Mouse (Mus musculus): ENCODE data around the gene Adi1. TPM values are rescaled to one million over a fixed set of nuclear protein-coding genes. Genes with fewer than 3 reads are reported as not detected.

Gene Adi1
- polyA plus RNA-seq, 1 experiment from 2014 or later = 79.1 TPM

DNA sequence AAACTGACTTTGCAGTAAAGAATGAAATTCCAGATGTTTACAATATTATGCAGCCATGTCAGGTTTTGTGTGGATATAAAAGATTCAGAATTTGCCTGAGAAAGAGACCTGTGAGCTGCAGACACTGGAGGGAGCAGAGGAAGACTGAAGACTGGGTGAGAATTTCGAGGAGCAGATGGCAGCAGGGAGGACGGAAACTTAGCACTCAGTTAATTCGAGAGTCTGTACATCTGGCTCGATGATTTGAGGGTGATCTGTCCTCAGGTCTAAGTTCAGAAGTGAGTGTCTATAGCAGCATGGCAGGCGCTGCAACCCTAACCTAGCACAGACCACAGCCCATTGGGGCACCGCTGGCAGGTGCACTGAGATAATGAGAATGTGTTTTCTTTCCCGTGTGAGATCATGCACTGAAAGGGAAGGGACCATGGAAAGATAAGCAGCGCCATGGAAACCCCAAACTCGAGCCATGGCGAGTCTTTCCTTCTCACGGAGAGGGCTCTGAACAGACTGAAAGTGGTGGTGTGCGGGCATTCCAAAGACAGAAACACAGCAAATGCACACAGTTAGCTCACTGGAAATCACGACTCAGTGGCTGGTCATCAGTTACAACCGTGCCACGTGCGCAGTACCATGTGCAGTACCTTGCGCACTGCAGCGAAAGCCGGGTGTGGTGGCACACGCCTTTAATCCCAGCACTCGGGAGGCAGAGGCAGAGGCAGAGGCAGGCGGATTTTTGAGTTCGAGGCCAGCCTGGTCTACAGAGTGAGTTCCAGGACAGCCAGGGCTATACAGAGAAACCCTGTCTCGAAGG, 40.0 kb downstream of the Adi1 start:
- Histone ChIP-seq H3K4me3 (ENCODE audit: low read depth, low read length) (no peak overlapping the region), H3K27me3 (ENCODE audit: control insufficient read depth, insufficient read depth, low read length) (no peaks in the 10 kb centered on the region), H3K27ac (ENCODE audit: low read length) (no peak overlapping the region), H3K36me3 (ENCODE audit: control insufficient read depth, insufficient read depth, low read length) (peaks cover 18% of the 10 kb centered on the region), H3K4me1 (ENCODE audit: control insufficient read depth, insufficient read depth, low read length) (no peaks in the 10 kb centered on the region), H3K9ac (replicated peaks; ENCODE audit: low read depth, low read length) (no peak overlapping the region), H3K9me3 (ENCODE audit: control insufficient read depth, low read depth, low read length) (no peaks in the 10 kb centered on the region), H3K4me2 (replicated peaks; ENCODE audit: low read depth, low read length) (no peak overlapping the region)
- WGBS = 86% methylated on average over 24 of the region's 24 CpGs
- no peak for ATAC-seq (ENCODE audit: insufficient number of reproducible peaks, insufficient read depth, low FRiP score, low read depth)

DNA sequence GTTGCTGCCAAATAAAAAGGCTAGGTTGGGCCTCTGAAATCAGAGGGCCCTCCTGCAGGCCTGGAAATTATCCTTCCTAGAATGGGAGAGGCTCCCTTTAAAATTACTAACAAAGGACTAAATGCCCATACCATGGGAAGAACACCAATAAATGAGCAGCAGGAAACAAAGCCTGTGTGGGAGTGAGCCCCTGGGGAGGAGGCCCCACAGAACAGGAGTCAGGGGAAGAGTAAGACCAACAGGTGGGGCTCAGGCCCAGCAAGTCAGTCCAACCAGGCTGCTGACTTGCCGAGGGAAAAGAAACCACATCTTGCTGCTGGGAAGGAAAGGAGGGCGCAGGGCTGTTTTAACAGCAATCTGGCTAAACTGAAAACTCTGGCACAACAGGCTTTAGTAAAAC, 42.0 kb downstream of the Adi1 start:
- H3K36me3 ChIP-seq (ENCODE audit: control insufficient read depth, insufficient read depth, low read length) = peaks cover 20% of the 10 kb centered on the region
- H3K9ac ChIP-seq (replicated peaks; ENCODE audit: low read depth, low read length) = no peak overlapping the region
- no peaks in the 10 kb centered on the region for H3K27me3 ChIP-seq (ENCODE audit: control insufficient read depth, insufficient read depth, low read length)
- H3K27ac ChIP-seq (ENCODE audit: low read length) = no peak overlapping the region
- H3K4me1 ChIP-seq (ENCODE audit: control insufficient read depth, insufficient read depth, low read length) = no peaks in the 10 kb centered on the region
- no peak for ATAC-seq (ENCODE audit: insufficient number of reproducible peaks, insufficient read depth, low FRiP score, low read depth)
- 71% methylated on average over 2 of the region's 2 CpGs for WGBS
- no peak overlapping the region for H3K4me2 ChIP-seq (replicated peaks; ENCODE audit: low read depth, low read length)
- no peak overlapping the region for H3K4me3 ChIP-seq (ENCODE audit: low read depth, low read length)
- H3K9me3 ChIP-seq (ENCODE audit: control insufficient read depth, low read depth, low read length) = no peaks in the 10 kb centered on the region

DNA sequence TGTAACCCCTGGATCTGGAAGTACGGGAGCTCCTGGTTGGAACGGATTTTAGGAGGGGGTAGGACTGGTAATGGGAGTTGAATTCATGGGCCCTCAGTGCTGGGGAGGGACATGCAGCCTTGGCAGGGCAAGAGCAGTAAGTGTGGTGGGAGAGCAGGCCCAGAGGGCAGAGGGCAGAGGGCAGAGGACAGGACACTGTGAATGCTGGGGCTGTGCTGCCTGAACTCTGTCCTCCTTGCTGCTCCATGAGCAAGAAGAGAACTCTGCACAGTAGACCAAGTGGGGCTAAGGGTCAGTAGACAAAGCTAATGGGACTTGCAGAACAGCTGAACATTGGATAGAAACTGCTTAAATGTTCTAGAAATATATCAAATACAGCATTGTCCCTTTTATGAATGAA, 43.1 kb downstream of the Adi1 start:
- no peak overlapping the region for H3K27ac ChIP-seq (ENCODE audit: low read length)
- H3K4me2 ChIP-seq (replicated peaks; ENCODE audit: low read depth, low read length) = no peak overlapping the region
- ATAC-seq (ENCODE audit: insufficient number of reproducible peaks, insufficient read depth, low FRiP score, low read depth) = no peak
- H3K27me3 ChIP-seq (ENCODE audit: control insufficient read depth, insufficient read depth, low read length) = no peaks in the 10 kb centered on the region
- no peak overlapping the region for H3K4me3 ChIP-seq (ENCODE audit: low read depth, low read length)
- no peak overlapping the region for H3K9ac ChIP-seq (replicated peaks; ENCODE audit: low read depth, low read length)
- H3K36me3 ChIP-seq (ENCODE audit: control insufficient read depth, insufficient read depth, low read length) = peaks cover 15% of the 10 kb centered on the region
- WGBS = 94% methylated on average over 2 of the region's 2 CpGs
- no peaks in the 10 kb centered on the region for H3K4me1 ChIP-seq (ENCODE audit: control insufficient read depth, insufficient read depth, low read length)
- no peaks in the 10 kb centered on the region for H3K9me3 ChIP-seq (ENCODE audit: control insufficient read depth, low read depth, low read length)

DNA sequence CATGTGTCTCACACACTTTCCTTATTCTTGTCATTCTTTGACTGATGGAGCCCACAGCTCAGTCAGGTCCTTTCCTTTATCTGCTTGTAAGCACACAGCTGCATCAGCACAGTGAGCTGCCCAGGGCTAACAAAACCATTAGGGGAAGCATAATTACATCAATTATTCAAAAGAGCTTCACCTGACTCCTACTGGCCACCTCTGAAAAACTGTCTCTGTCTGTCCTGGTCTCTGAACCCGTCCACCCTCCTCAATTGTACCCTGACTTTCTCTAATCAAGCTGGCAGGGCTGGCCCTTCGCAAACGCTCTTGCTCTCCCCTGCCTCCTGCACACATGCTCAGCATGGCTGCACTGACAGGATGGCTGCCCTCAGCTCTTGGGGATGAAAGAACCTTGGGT, 49.3 kb downstream of the Adi1 start:
- no peak overlapping the region for H3K4me3 ChIP-seq (ENCODE audit: low read depth, low read length)
- no peaks in the 10 kb centered on the region for H3K9me3 ChIP-seq (ENCODE audit: control insufficient read depth, low read depth, low read length)
- H3K27ac ChIP-seq (ENCODE audit: low read length) = no peak overlapping the region
- H3K9ac ChIP-seq (replicated peaks; ENCODE audit: low read depth, low read length) = no peak overlapping the region
- H3K4me1 ChIP-seq (ENCODE audit: control insufficient read depth, insufficient read depth, low read length) = no peaks in the 10 kb centered on the region
- H3K4me2 ChIP-seq (replicated peaks; ENCODE audit: low read depth, low read length) = no peak overlapping the region
- H3K36me3 ChIP-seq (ENCODE audit: control insufficient read depth, insufficient read depth, low read length) = peaks cover 14% of the 10 kb centered on the region
- no peak for ATAC-seq (ENCODE audit: insufficient number of reproducible peaks, insufficient read depth, low FRiP score, low read depth)
- 79% methylated on average over 3 of the region's 3 CpGs for WGBS
- no peaks in the 10 kb centered on the region for H3K27me3 ChIP-seq (ENCODE audit: control insufficient read depth, insufficient read depth, low read length)

DNA sequence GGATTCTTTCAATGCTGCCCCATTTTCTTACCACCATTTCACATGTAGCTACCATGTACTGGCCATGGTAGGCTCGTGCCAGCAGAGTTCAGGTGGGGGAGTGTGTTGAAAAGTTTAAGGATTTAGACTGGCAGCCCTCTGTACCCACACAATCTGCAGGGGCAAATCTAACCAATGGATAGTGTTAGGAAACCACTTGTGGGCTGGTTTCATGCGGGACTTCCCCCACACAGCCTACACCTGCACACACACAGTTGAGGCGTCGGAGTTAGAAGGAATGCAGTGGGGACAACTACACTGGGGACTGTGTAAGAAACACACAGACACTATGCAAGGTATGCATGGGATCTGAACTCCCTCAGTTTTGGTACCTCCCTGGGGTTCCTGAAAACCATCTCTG, 51.2 kb downstream of the Adi1 start:
- Histone ChIP-seq H3K9ac (replicated peaks; ENCODE audit: low read depth, low read length) (no peak overlapping the region), H3K4me3 (ENCODE audit: low read depth, low read length) (no peak overlapping the region), H3K4me1 (ENCODE audit: control insufficient read depth, insufficient read depth, low read length) (no peaks in the 10 kb centered on the region), H3K9me3 (ENCODE audit: control insufficient read depth, low read depth, low read length) (no peaks in the 10 kb centered on the region), H3K27me3 (ENCODE audit: control insufficient read depth, insufficient read depth, low read length) (no peaks in the 10 kb centered on the region), H3K36me3 (ENCODE audit: control insufficient read depth, insufficient read depth, low read length) (peaks cover 14% of the 10 kb centered on the region; the same call in 1 of the 2 replicates), H3K4me2 (replicated peaks; ENCODE audit: low read depth, low read length) (no peak overlapping the region), H3K27ac (ENCODE audit: low read length) (no peak overlapping the region)
- WGBS = 89% methylated on average over 4 of the region's 4 CpGs
- no peak for ATAC-seq (ENCODE audit: insufficient number of reproducible peaks, insufficient read depth, low FRiP score, low read depth)

DNA sequence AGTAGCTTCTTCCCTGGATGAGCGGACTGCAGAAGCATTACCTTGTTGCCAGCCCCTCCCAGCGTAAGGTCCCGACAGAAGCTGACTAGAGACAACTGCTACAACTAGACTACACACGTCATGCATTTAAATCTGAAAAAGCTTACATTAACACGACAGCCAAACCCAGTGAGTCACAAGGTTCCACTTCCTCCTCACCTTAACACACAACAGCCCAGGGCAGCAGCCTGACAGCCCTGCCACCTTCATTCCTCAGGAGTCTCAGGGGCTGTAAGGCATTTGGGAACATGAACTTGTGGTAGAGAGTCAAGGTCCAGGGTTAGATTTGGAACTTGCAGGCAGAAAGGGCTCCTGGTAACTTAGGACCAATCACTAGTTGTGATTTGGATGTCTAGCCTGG, 52.0 kb downstream of the Adi1 start:
- H3K27me3 ChIP-seq (ENCODE audit: control insufficient read depth, insufficient read depth, low read length) = no peaks in the 10 kb centered on the region
- WGBS = 84% methylated on average over 5 of the region's 5 CpGs
- no peaks in the 10 kb centered on the region for H3K9me3 ChIP-seq (ENCODE audit: control insufficient read depth, low read depth, low read length)
- H3K9ac ChIP-seq (replicated peaks; ENCODE audit: low read depth, low read length) = no peak overlapping the region
- H3K36me3 ChIP-seq (ENCODE audit: control insufficient read depth, insufficient read depth, low read length) = peaks cover 7% of the 10 kb centered on the region; the same call in 1 of the 2 replicates
- H3K4me3 ChIP-seq (ENCODE audit: low read depth, low read length) = no peak overlapping the region
- ATAC-seq (ENCODE audit: insufficient number of reproducible peaks, insufficient read depth, low FRiP score, low read depth) = no peak
- H3K27ac ChIP-seq (ENCODE audit: low read length) = no peak overlapping the region
- no peaks in the 10 kb centered on the region for H3K4me1 ChIP-seq (ENCODE audit: control insufficient read depth, insufficient read depth, low read length)
- H3K4me2 ChIP-seq (replicated peaks; ENCODE audit: low read depth, low read length) = no peak overlapping the region

Small RNAs within 50 kb of the gene (microRNA-seq; reads per million reads assigned to microRNA genes)
- not detected for gene Mir6937

Other genes with a start within 250 kb of the Adi1 start
- gene Dcdc2c, start 122.8 kb upstream of the Adi1 start, polyA plus RNA-seq (2014; fragmentation: Nextera tagmentation; extraction: Ambion mirVana) = 0.17 TPM in 1 of 2 replicates, not detected in the other
- gene Allc, start 92.7 kb upstream of the Adi1 start, polyA plus RNA-seq (2014; fragmentation: Nextera tagmentation; extraction: Ambion mirVana) = not detected in 2 replicates
- 0.70 and 1.2 TPM in 2 replicates for gene Colec11, start 51.9 kb upstream of the Adi1 start, polyA plus RNA-seq (2014; fragmentation: Nextera tagmentation; extraction: Ambion mirVana)
- gene Rps7, start 39.3 kb upstream of the Adi1 start, polyA plus RNA-seq (2014; fragmentation: Nextera tagmentation; extraction: Ambion mirVana) = 1,014 and 1,021 TPM in 2 replicates
- 29.1 and 29.8 TPM in 2 replicates for gene Rnaseh1, start 25.6 kb upstream of the Adi1 start, polyA plus RNA-seq (2014; fragmentation: Nextera tagmentation; extraction: Ambion mirVana)
- 39.1 and 40.7 TPM in 2 replicates for gene Trappc12, start 75.2 kb downstream of the Adi1 start, polyA plus RNA-seq (2014; fragmentation: Nextera tagmentation; extraction: Ambion mirVana)
- gene Eipr1, start 76.6 kb downstream of the Adi1 start, polyA plus RNA-seq (2014; fragmentation: Nextera tagmentation; extraction: Ambion mirVana) = 27.2 and 31.0 TPM in 2 replicates